Mouse (Mus musculus) cerebellum, postnatal 36 days (tissue): Measurements from ENCODE around the gene Oxgr1.
"Not testable (repeated sequence)": the region's sequence is repeated elsewhere in the genome, so short reads cannot be mapped to it uniquely, and the experiment has no call there.

Source experiments
- DNase-seq, 2 experiments: peaks; one replicate each; pipeline ENCODE4 v3.0.0; 2021 to 2022; ENCODE audit warnings: mixed read lengths in 2 of 2

The Oxgr1 gene

DNA sequence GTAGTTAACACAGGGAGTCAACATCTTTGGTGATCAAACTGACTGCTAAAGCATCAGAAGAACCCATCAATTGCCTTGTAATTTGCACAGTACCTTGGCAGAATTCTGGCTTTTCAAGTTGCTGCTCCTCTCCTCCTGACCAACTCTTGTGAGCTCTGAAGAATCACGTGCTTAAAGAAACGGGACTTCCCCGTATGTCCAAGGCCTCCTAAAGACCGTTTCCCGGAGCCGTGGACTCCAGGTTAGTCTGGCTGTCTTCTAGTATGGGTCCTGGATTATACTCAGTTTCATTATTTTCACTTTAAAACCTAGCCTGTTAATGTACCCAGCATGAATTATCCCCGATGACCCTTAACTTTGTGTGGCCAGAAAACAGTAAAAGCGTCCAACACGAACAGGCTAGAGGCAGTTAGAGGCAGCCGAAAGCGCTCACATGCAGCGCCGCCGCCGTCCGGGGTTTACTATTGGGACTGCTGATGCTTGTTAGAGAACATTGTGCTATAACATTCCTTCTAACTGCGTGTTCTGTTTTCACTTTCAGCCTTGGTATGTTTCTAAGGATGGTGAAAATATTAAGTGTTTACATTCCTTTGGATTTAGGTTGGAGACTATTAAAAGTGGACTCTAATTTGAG, at the start of gene Oxgr1:
Gene Oxgr1, minus strand, starts transcription at position 249 of the 634 bp plus-strand sequence.
- DNase-seq, result no peak

- DNase-seq, result no peak
Observed at GRCm38 (mm10) chr14:120090401-120090800, 48.2 kb upstream of the Oxgr1 start.

DNA sequence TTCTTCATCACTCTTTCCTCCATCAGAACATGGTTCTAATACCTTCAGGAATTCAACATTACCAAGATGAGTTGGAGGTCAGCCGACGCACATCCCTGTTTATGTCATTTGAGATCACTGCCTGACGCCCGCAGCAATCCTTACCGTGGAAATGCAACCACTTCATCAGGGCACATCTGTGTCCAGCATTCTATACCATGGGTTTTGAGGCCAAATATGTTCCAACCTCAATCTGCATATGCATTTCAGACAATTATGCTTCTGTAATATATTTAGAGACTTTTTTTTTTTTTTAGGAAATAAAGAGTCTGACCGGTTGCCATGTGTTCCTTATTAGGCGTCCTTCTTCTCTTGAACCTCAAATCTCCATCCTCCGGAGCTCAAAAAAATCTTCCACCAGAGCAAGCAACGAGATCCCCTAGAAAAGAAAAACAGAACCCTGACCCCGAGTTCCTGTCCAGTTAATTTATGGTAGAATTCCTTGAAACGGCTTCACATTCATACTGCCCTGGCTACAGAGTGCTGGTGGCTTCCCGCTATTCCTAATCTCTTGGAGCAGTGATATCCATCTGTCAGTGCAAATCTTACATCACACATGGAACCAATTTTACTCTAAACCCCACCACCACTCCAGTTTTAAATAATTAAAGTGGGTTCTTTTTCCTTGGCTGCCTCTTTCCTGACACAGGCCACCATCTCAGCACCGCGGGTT, 47.6 kb upstream of the Oxgr1 start:
- DNase-seq, result no peak

- DNase-seq, result no peak
Observed at GRCm38 (mm10) chr14:120089006-120089648, 46.9 kb upstream of the Oxgr1 start.

DNA sequence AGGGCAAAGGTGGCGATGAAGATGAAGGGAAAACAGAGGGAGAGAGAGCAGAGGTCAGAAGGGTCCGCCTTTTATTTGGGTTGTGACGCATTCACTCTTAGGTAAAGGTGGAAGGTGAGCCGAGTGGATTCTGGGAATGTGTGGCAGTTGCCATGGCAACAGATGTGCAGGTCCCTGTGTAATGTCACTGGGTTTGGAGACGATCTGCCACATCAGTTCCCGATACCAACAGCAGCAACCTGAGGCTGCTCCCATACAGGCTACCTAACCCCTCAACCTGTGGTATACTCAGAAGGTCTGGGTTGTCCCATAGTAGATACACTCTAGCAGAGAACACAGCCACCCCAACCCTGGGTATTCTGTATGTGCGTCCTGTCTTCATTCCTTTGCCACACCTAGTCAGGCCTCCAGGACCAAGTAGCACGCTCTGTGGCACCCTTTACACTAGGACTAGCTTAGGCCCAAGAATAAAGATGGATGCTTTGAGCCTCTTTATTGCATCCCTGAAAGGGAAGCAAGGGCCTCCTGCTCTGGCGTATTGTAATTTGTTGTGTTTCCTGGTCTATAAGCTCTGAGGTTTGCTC, 41.9 kb upstream of the Oxgr1 start:
- DNase-seq, result no peak

DNA sequence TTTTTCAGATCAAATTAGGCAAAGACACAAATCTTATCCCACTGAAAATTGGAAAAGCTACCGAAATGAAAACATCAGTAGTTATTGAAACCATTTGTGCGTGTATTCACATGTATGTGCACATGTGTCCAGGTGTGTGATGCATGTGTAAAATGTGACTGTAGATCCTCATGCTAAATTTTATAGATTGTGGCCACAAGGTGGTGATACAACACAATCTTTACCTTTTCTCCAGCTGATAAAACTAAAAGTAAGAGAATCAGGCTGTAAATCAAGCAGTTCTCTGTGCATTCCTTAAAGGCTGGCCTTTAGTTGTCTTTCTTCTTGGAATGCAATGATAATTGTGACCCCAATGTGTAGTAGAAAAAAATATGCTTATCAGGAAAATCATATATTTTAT, 34.0 kb upstream of the Oxgr1 start:
- DNase-seq, result peak in 1 of 2 experiments; percentile 35

DNA sequence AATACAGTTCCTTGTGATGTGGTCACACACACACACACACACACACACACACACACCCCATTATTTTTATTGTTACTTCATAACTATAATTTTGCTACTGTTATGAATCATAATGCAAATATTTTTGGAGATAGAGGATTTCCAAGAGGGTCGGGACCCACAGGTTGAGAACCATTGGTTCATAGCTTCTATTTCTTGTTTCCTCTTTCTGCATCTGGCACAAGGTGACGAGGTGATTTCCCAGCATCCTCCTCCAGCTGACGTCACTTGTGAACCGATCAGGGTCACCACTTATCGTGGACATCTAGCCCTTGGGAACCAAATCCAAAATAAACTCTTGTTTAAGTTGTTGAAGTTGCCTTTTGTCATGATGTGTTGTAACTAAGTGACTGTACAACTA, 33.5 kb upstream of the Oxgr1 start:
- DNase-seq, result no peak

- DNase-seq, result no peak
Observed at GRCm38 (mm10) chr14:120074231-120074630, 32.0 kb upstream of the Oxgr1 start.

DNA sequence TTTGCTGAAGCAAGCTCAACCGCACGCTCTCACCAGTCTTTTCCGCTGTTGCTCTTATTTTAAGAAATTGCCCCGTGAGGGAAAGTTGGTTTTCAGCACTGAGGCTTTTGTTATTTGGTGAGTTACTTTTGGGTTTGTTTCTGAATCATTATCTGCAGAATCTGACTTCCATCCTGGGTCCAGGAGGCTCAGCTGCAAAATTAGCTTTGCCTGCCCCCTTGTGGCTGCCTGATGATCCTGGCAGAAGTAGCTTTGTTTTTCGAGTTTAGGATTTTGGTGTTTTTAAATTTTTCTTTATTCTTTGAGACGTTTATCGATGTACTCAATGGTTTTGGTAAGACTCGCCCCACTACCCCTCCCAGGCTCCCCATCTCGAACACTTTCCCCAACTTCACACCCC, 18.9 kb upstream of the Oxgr1 start:
- peak; percentile 67 to 75 for DNase-seq

DNA sequence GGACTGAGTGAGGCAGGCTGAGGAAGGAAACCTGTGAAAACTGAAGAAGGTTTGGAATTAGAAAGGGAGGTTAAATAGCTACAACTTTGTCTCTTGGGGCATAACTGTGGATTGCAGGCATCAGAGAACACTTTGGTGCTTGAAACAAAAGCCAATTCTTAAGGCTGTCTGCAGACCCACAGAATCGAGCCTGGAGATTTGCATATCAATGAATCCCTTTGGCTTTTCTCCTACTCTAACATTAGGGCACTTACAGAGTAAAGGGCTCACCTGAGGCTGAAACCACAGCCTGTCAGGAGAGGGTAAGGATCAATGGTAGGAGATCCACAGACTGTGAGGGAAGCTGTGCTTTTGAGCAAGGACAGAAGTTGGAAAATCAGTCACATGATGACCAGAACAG, 8.8 kb downstream of the Oxgr1 start:
- no peak for DNase-seq

GRCm38 (mm10) chr14:120019948-120020347, 22.3 kb downstream of the Oxgr1 start:
- DNase-seq, result no peak

DNA sequence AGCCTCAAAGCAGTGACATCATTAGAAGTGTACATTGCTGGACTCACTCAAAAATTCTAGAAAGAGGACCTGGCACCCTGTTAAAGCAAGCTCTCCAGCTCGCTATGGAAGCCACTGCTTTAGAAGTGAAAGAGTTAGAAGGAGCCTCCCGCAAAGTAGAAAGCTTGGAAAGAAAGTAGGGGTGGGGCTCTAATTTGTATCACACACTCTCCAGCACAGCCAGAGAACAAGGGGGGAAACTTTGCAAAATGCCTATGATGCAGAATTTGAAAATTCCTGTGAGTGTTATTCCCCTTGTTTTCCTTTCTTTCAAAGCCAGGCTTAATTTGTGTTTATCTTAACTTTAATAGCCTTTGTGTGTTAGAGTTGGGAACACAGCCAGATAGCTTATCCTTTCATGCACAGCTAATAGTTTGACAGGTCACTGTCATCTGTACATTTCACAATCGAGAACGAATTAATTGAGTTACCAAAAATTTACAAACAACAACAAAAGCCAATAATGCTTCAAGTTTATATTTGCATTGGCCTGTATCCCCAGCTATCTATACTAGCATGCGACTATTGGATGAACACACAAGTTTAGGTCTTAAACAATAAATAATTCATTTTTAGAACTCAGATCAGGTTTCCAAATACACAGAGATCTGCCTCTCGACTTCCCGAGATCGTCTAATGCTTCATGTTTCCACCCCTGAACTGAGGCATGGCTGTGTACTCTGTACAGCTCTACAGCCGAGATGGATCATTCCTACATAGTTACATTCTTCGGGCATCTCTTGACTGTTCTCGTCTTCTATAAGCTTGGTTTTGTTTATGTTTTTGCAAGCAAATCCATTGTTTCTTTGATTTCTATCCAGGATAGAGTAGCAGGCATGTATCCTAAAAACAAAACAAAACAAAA, 32.0 kb downstream of the Oxgr1 start:
- DNase-seq, result no peak

GRCm38 (mm10) chr14:120005153-120005552, 37.1 kb downstream of the Oxgr1 start:
- DNase-seq, result no peak

DNA sequence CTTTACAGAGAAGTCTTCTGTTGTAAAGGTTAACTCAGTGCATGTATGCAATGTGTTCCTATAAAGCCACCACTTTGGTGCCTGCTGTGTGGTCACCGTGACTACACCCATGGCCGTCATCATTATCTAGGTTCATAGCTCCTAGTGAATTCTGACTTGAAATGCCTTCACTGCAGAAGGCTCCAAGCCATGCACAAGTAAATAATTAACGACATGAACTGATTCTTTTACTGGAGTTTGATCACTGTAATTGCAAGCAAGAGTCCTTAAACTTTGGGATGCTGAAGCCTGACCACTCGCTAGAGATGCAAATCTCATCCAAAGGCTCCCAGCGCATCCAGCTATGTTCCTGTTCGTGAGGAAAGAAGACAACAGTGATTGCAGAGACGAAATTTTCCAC, 38.6 kb downstream of the Oxgr1 start:
- DNase-seq, result no peak

DNA sequence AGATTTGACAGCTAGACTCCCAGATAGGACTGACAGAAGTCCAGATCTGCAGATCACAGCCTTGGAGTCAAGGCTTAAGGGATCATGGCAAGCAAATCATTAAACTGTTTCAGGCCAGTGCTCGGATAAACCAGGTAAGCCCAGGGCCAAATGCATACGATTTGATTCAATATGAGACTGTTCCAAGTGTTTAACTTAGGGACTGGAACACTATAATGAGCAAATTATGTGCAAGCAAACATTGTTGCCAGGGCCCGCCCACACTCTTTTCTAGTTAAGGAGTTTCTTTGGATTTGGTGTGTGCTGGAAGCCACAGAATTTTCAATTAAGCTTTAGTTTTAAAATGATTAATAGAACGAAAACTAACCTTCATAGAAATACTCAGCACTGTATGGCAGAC, 39.6 kb downstream of the Oxgr1 start:
- DNase-seq, result no peak

- no peak for DNase-seq
Observed at GRCm38 (mm10) chr14:119989651-119990050, 52.6 kb downstream of the Oxgr1 start.

DNA sequence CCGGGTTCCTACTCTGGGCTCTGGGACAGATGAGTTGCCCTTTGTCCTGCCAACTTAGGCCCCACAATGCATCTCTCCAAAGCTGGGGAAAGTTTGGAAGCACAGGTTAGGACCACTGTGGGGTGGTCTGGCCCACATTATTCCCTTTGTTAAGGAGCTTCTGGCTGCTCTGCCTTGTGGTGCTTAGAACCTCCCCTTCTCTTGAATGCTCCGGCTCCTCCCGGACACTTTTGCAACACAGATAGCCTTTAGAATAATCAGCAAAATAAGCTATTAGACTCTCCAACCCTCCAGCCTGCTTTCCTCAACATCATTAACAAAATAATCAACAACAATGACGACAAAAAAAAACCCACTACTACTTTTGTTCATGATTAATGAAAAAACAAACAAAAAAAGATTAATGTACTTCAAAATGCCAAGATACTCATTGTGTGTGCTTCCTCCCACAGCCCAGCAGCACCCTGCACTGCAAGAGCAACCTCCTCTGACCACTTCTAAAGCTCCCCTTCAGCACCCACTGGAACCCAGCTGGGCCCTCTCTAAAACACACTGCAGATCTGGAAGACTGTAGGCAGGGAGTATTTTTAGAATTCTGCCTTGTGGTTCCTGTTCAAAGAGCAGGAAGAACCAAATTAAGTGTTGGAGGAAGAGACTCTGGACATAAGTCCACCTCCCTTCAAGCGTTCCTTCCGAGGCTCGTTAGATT, 53.1 kb downstream of the Oxgr1 start:
- no peak for DNase-seq

DNA sequence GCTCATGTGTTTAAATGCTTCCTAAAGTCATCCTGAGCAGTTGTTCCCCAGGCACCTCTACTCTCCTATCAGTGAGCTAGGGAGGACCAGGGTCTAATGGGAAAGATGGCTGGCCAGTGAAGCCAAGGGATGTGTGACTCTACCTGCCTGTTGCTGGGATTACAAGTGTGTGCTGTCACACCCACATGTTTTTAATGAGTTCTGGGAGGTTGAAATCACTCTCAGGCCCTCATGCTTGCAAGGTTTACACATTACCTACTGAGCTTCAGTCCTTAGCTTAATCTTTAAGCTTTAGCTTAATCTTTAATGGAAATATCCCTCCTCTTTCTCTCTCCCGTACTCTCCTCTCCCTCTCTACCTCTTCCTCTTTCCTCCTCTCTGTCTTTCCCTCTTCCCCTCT, 55.0 kb downstream of the Oxgr1 start:
- no peak for DNase-seq

- DNase-seq, result no peak
Observed at GRCm38 (mm10) chr14:119986778-119987177, 55.5 kb downstream of the Oxgr1 start.

- DNase-seq, result not testable (repeated sequence)
Observed at GRCm38 (mm10) chr14:119986351-119986750, 55.9 kb downstream of the Oxgr1 start.

DNA sequence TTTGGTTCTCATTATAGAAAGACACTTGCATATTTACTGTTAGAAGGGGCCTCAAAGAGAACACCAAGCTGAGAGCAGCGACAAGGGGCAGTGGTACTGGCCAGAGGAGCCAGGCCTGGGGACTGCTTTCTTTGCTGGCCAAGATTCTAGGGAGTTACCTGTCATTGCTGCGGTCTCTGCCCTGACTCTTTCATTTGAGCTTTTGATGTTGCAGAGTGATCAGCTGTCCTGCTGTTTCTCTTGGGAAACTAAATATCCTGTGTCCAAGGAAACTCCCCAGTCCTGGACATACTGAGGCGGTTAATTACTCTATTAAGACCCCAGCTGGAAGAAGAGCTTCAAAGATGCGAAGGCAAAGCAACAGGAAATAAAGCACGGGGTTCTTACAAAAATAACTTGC, 60.9 kb downstream of the Oxgr1 start:
- no peak for DNase-seq

GRCm38 (mm10) chr14:119980698-119981235, 61.5 kb downstream of the Oxgr1 start:
- DNase-seq, result no peak
